Mouse (Mus musculus): ENCODE data around the gene Vmn2r4. TPM values are rescaled to one million over a fixed set of nuclear protein-coding genes. Genes with fewer than 3 reads are reported as not detected.
"Not testable (repeated sequence)": the region's sequence is repeated elsewhere in the genome, so short reads cannot be mapped to it uniquely, and the experiment has no call there.

Gene Vmn2r4
- total RNA-seq (2014; rRNA removed) (not detected in 2 replicates), polyA plus RNA-seq (2015; fragmentation: Nextera tagmentation; extraction: Ambion mirVana) (not detected in 2 replicates)

- not testable (repeated sequence) for H3K27me3 ChIP-seq (ENCODE audit: insufficient read depth, low read length); H3K9me3 ChIP-seq (ENCODE audit: low read length); ATAC-seq; H3K9ac ChIP-seq; H3K4me2 ChIP-seq (ENCODE audit: low read depth); H3K4me1 ChIP-seq (ENCODE audit: insufficient read depth); DNase-seq; H3K36me3 ChIP-seq (ENCODE audit: insufficient read depth); H3K4me3 ChIP-seq (ENCODE audit: low read depth, low read length); H3K27ac ChIP-seq (ENCODE audit: low read depth, low read length)
- WGBS = 79% methylated on average over 3 of the region's 3 CpGs
Observed at GRCm38 (mm10) chr3:64415268-64415667, at the start of gene Vmn2r4. TSS of gene Vmn2r4 (minus strand) at chr3:64415368.

GRCm38 (mm10) chr3:64434261-64434660 is 19.1 kb upstream of the Vmn2r4 start:
- H3K9ac ChIP-seq; H3K27me3 ChIP-seq (ENCODE audit: insufficient read depth, low read length); H3K4me2 ChIP-seq (ENCODE audit: low read depth); H3K4me3 ChIP-seq (ENCODE audit: low read depth, low read length); H3K4me1 ChIP-seq (ENCODE audit: insufficient read depth); H3K36me3 ChIP-seq (ENCODE audit: insufficient read depth); ATAC-seq; DNase-seq; H3K9me3 ChIP-seq (ENCODE audit: low read length); H3K27ac ChIP-seq (ENCODE audit: low read depth, low read length): not testable (repeated sequence)
- WGBS = 84% methylated on average over 7 of the region's 7 CpGs

GRCm38 (mm10) chr3:64428117-64428798 is 13.1 kb upstream of the Vmn2r4 start:
- H3K4me3 ChIP-seq (ENCODE audit: low read depth, low read length); DNase-seq; H3K9ac ChIP-seq; H3K4me2 ChIP-seq (ENCODE audit: low read depth); H3K4me1 ChIP-seq (ENCODE audit: insufficient read depth); H3K36me3 ChIP-seq (ENCODE audit: insufficient read depth); H3K27ac ChIP-seq (ENCODE audit: low read depth, low read length); H3K27me3 ChIP-seq (ENCODE audit: insufficient read depth, low read length); H3K9me3 ChIP-seq (ENCODE audit: low read length); ATAC-seq: not testable (repeated sequence)
- WGBS = 80% methylated on average over 6 of the region's 6 CpGs

GRCm38 (mm10) chr3:64422141-64422540 is 7.0 kb upstream of the Vmn2r4 start:
- H3K4me2 ChIP-seq (ENCODE audit: low read depth); H3K27ac ChIP-seq (ENCODE audit: low read depth, low read length); H3K4me3 ChIP-seq (ENCODE audit: low read depth, low read length); ATAC-seq; H3K36me3 ChIP-seq (ENCODE audit: insufficient read depth); DNase-seq; H3K9me3 ChIP-seq (ENCODE audit: low read length); H3K4me1 ChIP-seq (ENCODE audit: insufficient read depth); H3K9ac ChIP-seq; H3K27me3 ChIP-seq (ENCODE audit: insufficient read depth, low read length): not testable (repeated sequence)
- 84% methylated on average over 1 of the region's 1 CpGs for WGBS

- 69% methylated on average over 1 of the region's 1 CpGs for WGBS
Observed at GRCm38 (mm10) chr3:64417477-64417876, 2.3 kb upstream of the Vmn2r4 start.

GRCm38 (mm10) chr3:64414253-64414652 is 915 bp downstream of the Vmn2r4 start:
- not testable (repeated sequence) for ATAC-seq; H3K9ac ChIP-seq; H3K4me1 ChIP-seq (ENCODE audit: insufficient read depth); H3K4me3 ChIP-seq (ENCODE audit: low read depth, low read length); H3K27ac ChIP-seq (ENCODE audit: low read depth, low read length); DNase-seq; H3K4me2 ChIP-seq (ENCODE audit: low read depth); H3K36me3 ChIP-seq (ENCODE audit: insufficient read depth); H3K9me3 ChIP-seq (ENCODE audit: low read length); H3K27me3 ChIP-seq (ENCODE audit: insufficient read depth, low read length)

More at GRCm38 (mm10) chr3:64417477-64417876, 2.3 kb upstream of the Vmn2r4 start:
- H3K36me3 ChIP-seq (ENCODE audit: insufficient read depth); H3K4me3 ChIP-seq (ENCODE audit: low read depth, low read length); H3K27ac ChIP-seq (ENCODE audit: low read depth, low read length); H3K4me2 ChIP-seq (ENCODE audit: low read depth); H3K4me1 ChIP-seq (ENCODE audit: insufficient read depth); H3K9ac ChIP-seq; ATAC-seq; H3K27me3 ChIP-seq (ENCODE audit: insufficient read depth, low read length); H3K9me3 ChIP-seq (ENCODE audit: low read length); DNase-seq: not testable (repeated sequence)

- DNase-seq = peak; percentile 1
- Histone ChIP-seq H3K36me3 (ENCODE audit: insufficient read depth) (no peaks in the 10 kb centered on the region), H3K9me3 (ENCODE audit: low read length) (no peaks in the 10 kb centered on the region), H3K9ac (no peak overlapping the region), H3K27ac (ENCODE audit: low read depth, low read length) (no peak overlapping the region), H3K4me2 (ENCODE audit: low read depth) (no peak overlapping the region), H3K4me3 (ENCODE audit: low read depth, low read length) (no peak overlapping the region), H3K4me1 (ENCODE audit: insufficient read depth) (no peaks in the 10 kb centered on the region; the same call in 1 of the 2 replicates), H3K27me3 (ENCODE audit: insufficient read depth, low read length) (no peaks in the 10 kb centered on the region)
- 12% methylated on average over 2 of the region's 2 CpGs for WGBS
- no peak for TF ChIP-seq CTCF (IDR thresholded peaks at IDR 0.05; ENCODE audit: low read depth)
- ATAC-seq = no peak; the same call in 1 of the 2 replicates
Observed at GRCm38 (mm10) chr3:64359286-64360035, 55.7 kb downstream of the Vmn2r4 start.

Other genes with a start within 250 kb of the Vmn2r4 start
- gene Vmn2r3, start 125.7 kb downstream of the Vmn2r4 start, total RNA-seq (2014; rRNA removed) = 0.15 TPM in 1 of 2 replicates, not detected in the other
- gene Vmn2r3, start 125.7 kb downstream of the Vmn2r4 start, polyA plus RNA-seq (2015; fragmentation: Nextera tagmentation; extraction: Ambion mirVana) = not detected in 2 replicates
- 0.33 TPM in 1 of 2 replicates, not detected in the other for gene Vmn2r5, start 94.5 kb upstream of the Vmn2r4 start, total RNA-seq (2014; rRNA removed)
- gene Vmn2r5, start 94.5 kb upstream of the Vmn2r4 start, polyA plus RNA-seq (2015; fragmentation: Nextera tagmentation; extraction: Ambion mirVana) = not detected in 2 replicates
- gene Vmn2r6, start 150.5 kb upstream of the Vmn2r4 start, total RNA-seq (2014; rRNA removed) = not detected in 2 replicates
- gene Vmn2r6, start 150.5 kb upstream of the Vmn2r4 start, polyA plus RNA-seq (2015; fragmentation: Nextera tagmentation; extraction: Ambion mirVana) = not detected in 2 replicates

Data from forebrain, postnatal 0 days (tissue).